Mouse (Mus musculus): Measurements from ENCODE around the gene Lyve1. TPM values are rescaled to one million over a fixed set of nuclear protein-coding genes. Genes with fewer than 3 reads are reported as not detected.

Gene Lyve1
- total and polyA plus RNA-seq, 3 experiments: 0.11 TPM; not detected in 2

- H3K4me3 ChIP-seq (ENCODE audit: low read depth, low read length): no peak overlapping the region
Measured at GRCm38 (mm10) chr7:110823995-110824953, 38.8 kb downstream of the Lyve1 start.

DNA sequence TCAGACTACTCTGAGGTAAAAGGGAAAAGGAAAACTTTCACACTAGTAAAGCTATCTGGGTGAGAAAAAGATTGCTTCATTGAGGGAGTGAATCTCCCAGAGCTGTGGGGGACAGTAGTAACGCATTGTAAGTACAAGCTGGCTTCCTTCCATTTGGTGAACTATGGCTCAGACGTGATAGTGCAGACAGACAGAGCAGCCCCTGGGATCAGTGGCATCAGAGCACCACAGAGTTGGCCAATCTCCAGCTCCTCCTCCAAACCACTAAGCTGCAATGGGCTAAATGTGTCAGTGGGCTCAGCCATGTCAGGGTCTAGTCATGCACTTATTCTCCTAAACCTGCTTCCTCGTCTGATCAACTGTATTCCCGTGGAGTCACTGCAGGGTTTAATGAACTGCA, 39.4 kb downstream of the Lyve1 start:
- Histone ChIP-seq H3K4me3 (ENCODE audit: low read depth, low read length) (no peak overlapping the region), H3K4me1 (ENCODE audit: insufficient read depth, low read depth, low read length) (peaks cover 12% of the 10 kb centered on the region; the same call in 1 of the 2 replicates), H3K27me3 (ENCODE audit: insufficient read depth, low read length) (no peaks in the 10 kb centered on the region), H3K9me3 (replicated peaks) (no peaks in the 10 kb centered on the region), H3K36me3 (replicated peaks) (peaks cover 79% of the 10 kb centered on the region)
- ATAC-seq (ENCODE audit: extremely low read depth, insufficient number of reproducible peaks, low FRiP score, poor library complexity, severe bottlenecking): no peak
- TF ChIP-seq CTCF (IDR thresholded peaks at IDR 0.05; ENCODE audit: low read depth, low read length) (no peak), GATA1 (IDR thresholded peaks at IDR 0.05; ENCODE audit: borderline replicate concordance, low read length) (no peak), TAL1 (conservative IDR thresholded peaks at IDR 0.05; ENCODE audit: low read depth, low read length) (no peak), GATA2 (IDR thresholded peaks at IDR 0.05; ENCODE audit: borderline replicate concordance, low read depth, low read length) (no peak), POLR2AphosphoS5 (IDR thresholded peaks at IDR 0.05; ENCODE audit: insufficient replicate concordance, low read depth, low read length) (no peak)
- DNase-seq (ENCODE audit: low spot score): no peak

More at GRCm38 (mm10) chr7:110823995-110824953, 38.8 kb downstream of the Lyve1 start:
- peaks cover 83% of the 10 kb centered on the region for H3K36me3 ChIP-seq (replicated peaks)
- H3K27me3 ChIP-seq (ENCODE audit: insufficient read depth, low read length): no peaks in the 10 kb centered on the region
- ATAC-seq (ENCODE audit: extremely low read depth, insufficient number of reproducible peaks, low FRiP score, poor library complexity, severe bottlenecking): no peak
- no peaks in the 10 kb centered on the region for H3K9me3 ChIP-seq (replicated peaks)
- DNase-seq (ENCODE audit: low spot score): no peak
- peaks cover 7% of the 10 kb centered on the region; the same call in 1 of the 2 replicates for H3K4me1 ChIP-seq (ENCODE audit: insufficient read depth, low read depth, low read length)
- no peak for TF ChIP-seq POLR2AphosphoS5 (IDR thresholded peaks at IDR 0.05; ENCODE audit: insufficient replicate concordance, low read depth, low read length)
- TF ChIP-seq GATA2 (IDR thresholded peaks at IDR 0.05; ENCODE audit: borderline replicate concordance, low read depth, low read length): no peak
- TF ChIP-seq TAL1 (conservative IDR thresholded peaks at IDR 0.05; ENCODE audit: low read depth, low read length): no peak
- TF ChIP-seq GATA1 (IDR thresholded peaks at IDR 0.05; ENCODE audit: borderline replicate concordance, low read length): no peak
- TF ChIP-seq CTCF (IDR thresholded peaks at IDR 0.05; ENCODE audit: low read depth, low read length): no peak

DNA sequence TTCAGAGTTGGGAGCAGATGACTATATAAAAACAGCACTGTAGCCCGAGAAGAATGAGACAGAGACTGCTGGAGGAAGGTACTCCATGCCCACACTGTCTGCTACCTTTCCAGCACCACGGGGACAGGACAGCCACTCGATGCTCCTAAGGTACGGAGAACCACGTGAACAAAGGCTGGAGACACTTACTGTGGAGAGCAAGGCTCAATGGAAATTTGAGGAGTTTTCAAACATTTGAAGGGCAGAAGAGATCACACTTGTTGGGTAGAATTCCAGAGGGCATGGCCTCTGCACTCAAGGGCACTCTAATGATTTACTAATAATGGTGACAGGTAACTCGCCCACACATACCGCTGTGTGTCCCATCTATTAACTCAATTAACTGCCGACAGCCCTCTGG, 40.0 kb downstream of the Lyve1 start:
- H3K4me1 ChIP-seq (ENCODE audit: insufficient read depth, low read depth, low read length): peaks cover 16% of the 10 kb centered on the region
- no peaks in the 10 kb centered on the region for H3K9me3 ChIP-seq (replicated peaks)
- H3K4me3 ChIP-seq (ENCODE audit: low read depth, low read length): no peak overlapping the region
- ATAC-seq (ENCODE audit: extremely low read depth, insufficient number of reproducible peaks, low FRiP score, poor library complexity, severe bottlenecking): no peak
- no peak for TF ChIP-seq POLR2AphosphoS5 (IDR thresholded peaks at IDR 0.05; ENCODE audit: insufficient replicate concordance, low read depth, low read length)
- TF ChIP-seq GATA2 (IDR thresholded peaks at IDR 0.05; ENCODE audit: borderline replicate concordance, low read depth, low read length): no peak
- TF ChIP-seq TAL1 (conservative IDR thresholded peaks at IDR 0.05; ENCODE audit: low read depth, low read length): no peak
- no peak for TF ChIP-seq GATA1 (IDR thresholded peaks at IDR 0.05; ENCODE audit: borderline replicate concordance, low read length)
- no peak for TF ChIP-seq CTCF (IDR thresholded peaks at IDR 0.05; ENCODE audit: low read depth, low read length)
- H3K36me3 ChIP-seq (replicated peaks): peaks cover 78% of the 10 kb centered on the region
- DNase-seq (ENCODE audit: low spot score): no peak
- H3K27me3 ChIP-seq (ENCODE audit: insufficient read depth, low read length): no peaks in the 10 kb centered on the region

- Histone ChIP-seq H3K9me3 (replicated peaks) (no peaks in the 10 kb centered on the region), H3K4me3 (ENCODE audit: low read depth, low read length) (no peak overlapping the region), H3K4me1 (ENCODE audit: insufficient read depth, low read depth, low read length) (peaks cover 16% of the 10 kb centered on the region), H3K27me3 (ENCODE audit: insufficient read depth, low read length) (no peaks in the 10 kb centered on the region), H3K36me3 (replicated peaks) (peaks cover 79% of the 10 kb centered on the region)
- TF ChIP-seq TAL1 (conservative IDR thresholded peaks at IDR 0.05; ENCODE audit: low read depth, low read length) (no peak), GATA2 (IDR thresholded peaks at IDR 0.05; ENCODE audit: borderline replicate concordance, low read depth, low read length) (no peak), GATA1 (IDR thresholded peaks at IDR 0.05; ENCODE audit: borderline replicate concordance, low read length) (no peak), POLR2AphosphoS5 (IDR thresholded peaks at IDR 0.05; ENCODE audit: insufficient replicate concordance, low read depth, low read length) (no peak), CTCF (IDR thresholded peaks at IDR 0.05; ENCODE audit: low read depth, low read length) (no peak)
- ATAC-seq (ENCODE audit: extremely low read depth, insufficient number of reproducible peaks, low FRiP score, poor library complexity, severe bottlenecking): no peak
- DNase-seq (ENCODE audit: low spot score): no peak
Measured at GRCm38 (mm10) chr7:110822055-110822454, 41.0 kb downstream of the Lyve1 start.

DNA sequence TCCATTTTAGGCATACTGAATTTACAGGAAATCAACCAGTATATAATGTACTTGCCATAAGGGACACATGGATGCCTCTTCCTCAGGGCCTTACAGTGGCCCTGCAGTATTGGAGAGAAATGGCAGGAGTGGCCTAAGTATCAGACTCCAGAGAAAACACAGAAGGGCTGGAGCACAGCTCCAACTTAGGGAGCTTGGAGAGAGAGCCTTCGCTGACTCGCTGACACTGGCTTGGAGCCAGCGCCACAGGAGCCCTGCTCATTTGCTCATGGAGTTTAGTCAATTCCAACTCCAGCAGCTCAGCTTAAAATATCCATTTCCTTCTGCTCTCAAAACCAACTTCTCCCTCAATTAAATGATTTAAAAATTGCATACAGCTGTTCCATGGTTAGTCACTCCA, 41.4 kb downstream of the Lyve1 start:
- no peak for DNase-seq (ENCODE audit: low spot score)
- no peak for TF ChIP-seq GATA2 (IDR thresholded peaks at IDR 0.05; ENCODE audit: borderline replicate concordance, low read depth, low read length)
- TF ChIP-seq TAL1 (conservative IDR thresholded peaks at IDR 0.05; ENCODE audit: low read depth, low read length): no peak
- H3K27me3 ChIP-seq (ENCODE audit: insufficient read depth, low read length): no peaks in the 10 kb centered on the region
- no peaks in the 10 kb centered on the region for H3K9me3 ChIP-seq (replicated peaks)
- peaks cover 79% of the 10 kb centered on the region for H3K36me3 ChIP-seq (replicated peaks)
- no peak for ATAC-seq (ENCODE audit: extremely low read depth, insufficient number of reproducible peaks, low FRiP score, poor library complexity, severe bottlenecking)
- H3K4me1 ChIP-seq (ENCODE audit: insufficient read depth, low read depth, low read length): peaks cover 16% of the 10 kb centered on the region
- no peak overlapping the region for H3K4me3 ChIP-seq (ENCODE audit: low read depth, low read length)

DNA sequence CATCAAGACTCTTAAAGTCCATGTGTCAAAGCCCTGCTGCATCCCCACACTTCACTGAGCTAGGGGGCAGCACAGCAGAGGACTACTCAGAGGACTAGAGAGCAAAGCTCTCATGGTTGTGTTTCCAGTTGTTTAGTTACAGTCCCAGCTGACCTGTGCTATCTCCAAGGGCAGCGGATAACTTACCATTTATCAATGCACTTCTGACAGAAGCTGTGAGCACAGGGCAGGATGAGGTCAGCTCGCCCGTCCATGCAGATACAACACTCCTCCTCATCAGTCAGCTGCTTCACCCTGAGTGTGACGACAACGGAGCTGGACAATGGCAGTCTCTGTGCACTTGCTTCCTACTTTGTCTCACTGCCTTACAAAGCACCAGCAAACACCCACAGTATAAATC, 42.0 kb downstream of the Lyve1 start:
- no peak overlapping the region for H3K4me3 ChIP-seq (ENCODE audit: low read depth, low read length)
- H3K4me1 ChIP-seq (ENCODE audit: insufficient read depth, low read depth, low read length): peaks cover 16% of the 10 kb centered on the region
- no peaks in the 10 kb centered on the region for H3K9me3 ChIP-seq (replicated peaks)
- TF ChIP-seq POLR2AphosphoS5 (IDR thresholded peaks at IDR 0.05; ENCODE audit: insufficient replicate concordance, low read depth, low read length): no peak
- no peak for TF ChIP-seq TAL1 (conservative IDR thresholded peaks at IDR 0.05; ENCODE audit: low read depth, low read length)
- no peak for TF ChIP-seq CTCF (IDR thresholded peaks at IDR 0.05; ENCODE audit: low read depth, low read length)
- no peak for TF ChIP-seq GATA1 (IDR thresholded peaks at IDR 0.05; ENCODE audit: borderline replicate concordance, low read length)
- no peak for TF ChIP-seq GATA2 (IDR thresholded peaks at IDR 0.05; ENCODE audit: borderline replicate concordance, low read depth, low read length)
- peaks cover 76% of the 10 kb centered on the region for H3K36me3 ChIP-seq (replicated peaks)
- no peak for ATAC-seq (ENCODE audit: extremely low read depth, insufficient number of reproducible peaks, low FRiP score, poor library complexity, severe bottlenecking)
- H3K27me3 ChIP-seq (ENCODE audit: insufficient read depth, low read length): no peaks in the 10 kb centered on the region
- no peak for DNase-seq (ENCODE audit: low spot score)
